Mouse (Mus musculus) stomach, postnatal 0 days (tissue): ENCODE measurements around the gene Cdhr5. TPM values are rescaled to one million over a fixed set of nuclear protein-coding genes. Genes with fewer than 3 reads are reported as not detected.
A peak's percentile ranks its signal among the peaks of the same experiment; 100 is the strongest.

ENCODE experiments used
- ATAC-seq: fragments of 200-750 bp; cut with Nextera tagmentation; 2 replicates; pipeline ENCODE4 v1.8.0; 2017; ENCODE audit not compliant: low FRiP score, low TSS enrichment
- DNase-seq: peaks from one replicate; pipeline ENCODE4 v3.0.0-alpha.2; 2016; ENCODE audit warnings: low spot score
- H3K27ac ChIP-seq: fragments of 300-500 bp; sonication (generic); replicated peaks from 2 replicates; pipeline ENCODE4 v1.5.1; 2014; ENCODE audit warnings: mild to moderate bottlenecking, control low read depth
- H3K27me3 ChIP-seq: fragments of 300-500 bp; sonication (generic); 2 replicates; pipeline ENCODE4 v1.6.1; 2014; ENCODE audit warnings: low read length; ENCODE audit not compliant: control insufficient read depth, insufficient read depth
- H3K36me3 ChIP-seq: fragments of 300-500 bp; sonication (generic); 2 replicates; pipeline ENCODE4 v1.6.1; 2014; ENCODE audit warnings: low read length, mixed read lengths; ENCODE audit not compliant: control insufficient read depth, insufficient read depth
- H3K4me1 ChIP-seq: fragments of 300-500 bp; sonication (generic); replicated peaks from 2 replicates; pipeline ENCODE4 v1.6.1; 2014; ENCODE audit warnings: antibody characterized with exemption; ENCODE audit not compliant: control insufficient read depth, insufficient read depth
- H3K4me2 ChIP-seq: fragments of 300-500 bp; sonication (generic); replicated peaks from 2 replicates; pipeline ENCODE4 v1.6.1; 2014; ENCODE audit warnings: low read depth, mild to moderate bottlenecking, control low read depth, moderate library complexity
- H3K4me3 ChIP-seq: fragments of 300-500 bp; sonication (generic); 2 replicates; pipeline ENCODE4 v1.5.1; 2014; ENCODE audit warnings: low read depth, low read length, control low read depth
- H3K9ac ChIP-seq: fragments of 300-500 bp; sonication (generic); 2 replicates; pipeline ENCODE4 v1.6.1; 2014; ENCODE audit warnings: mild to moderate bottlenecking, low read length, control low read depth, mixed read lengths
- H3K9me3 ChIP-seq: fragments of 300-500 bp; sonication (generic); 2 replicates; pipeline ENCODE4 v1.6.1; 2016; ENCODE audit warnings: low read length; ENCODE audit not compliant: control insufficient read depth
- CTCF ChIP-seq: IDR thresholded peaks from 2 replicates; pipeline ENCODE4 v1.5.1; 2016; ENCODE audit warnings: antibody characterized with exemption, low read depth, mild to moderate bottlenecking, moderate library complexity
- EP300 ChIP-seq: optimal IDR thresholded peaks from 2 replicates; pipeline ENCODE3; 2016; ENCODE audit warnings: antibody characterized with exemption
- WGBS: fragments of 180-500 bp; shearing (Covaris S2); extraction: QIAGEN DNeasy Blood & Tissue Kit; methylation state at CpG from one replicate; pipeline ENCODE4 v1.1.7; 2014; 5-methylcytosine and 5-hydroxymethylcytosine counted together
- polyA plus RNA-seq: library from polyadenylated mRNA; unstranded; fragments of >200 nt; fragmentation: Nextera tagmentation; extraction: Ambion mirVana; gene quantifications from 2 replicates; pipeline ENCODE4 v1.2.1, GENCODE M21; 2015

The Cdhr5 gene
- polyA plus RNA-seq, 1 experiment from 2014 or later: 2.0 TPM

GRCm38 (mm10) chr7:141282756-141283155 lies 6.2 kb upstream of the Cdhr5 start:
- Histone ChIP-seq H3K9ac (no peak overlapping the region), H3K4me2 (no peak overlapping the region), H3K9me3 (no peaks in the 10 kb centered on the region), H3K4me3 (no peak overlapping the region), H3K27me3 (no peaks in the 10 kb centered on the region), H3K36me3 (no peaks in the 10 kb centered on the region), H3K4me1 (0 out of 2 replicates have a peak, but pooled peaks cover 3% of the 10 kb centered on the region), H3K27ac (no peak overlapping the region)
- ATAC-seq: no peak
- TF ChIP-seq CTCF (no peak), EP300 (no peak)
- DNase-seq: no peak
- 86% methylated on average over 4 of the region's 4 CpGs for WGBS

GRCm38 (mm10) chr7:141281442-141281841 lies 4.9 kb upstream of the Cdhr5 start:
- TF ChIP-seq CTCF (no peak), EP300 (no peak)
- H3K9ac ChIP-seq: no peak overlapping the region
- no peak overlapping the region for H3K4me3 ChIP-seq
- no peak overlapping the region for H3K4me2 ChIP-seq
- ATAC-seq (no peak), DNase-seq (no peak)
- 40% methylated on average over 6 of the region's 6 CpGs for WGBS
- no peaks in the 10 kb centered on the region for H3K36me3 ChIP-seq
- H3K27me3 ChIP-seq: no peaks in the 10 kb centered on the region
- H3K9me3 ChIP-seq: no peaks in the 10 kb centered on the region
- no peak overlapping the region for H3K27ac ChIP-seq
- 0 out of 2 replicates have a peak, but pooled peaks cover 3% of the 10 kb centered on the region for H3K4me1 ChIP-seq

- WGBS: 4% methylated on average over 46 of the region's 46 CpGs
- H3K4me2 ChIP-seq: peak within 1 kb of the TSS; percentile 81
- no peaks in the 10 kb centered on the region for H3K36me3 ChIP-seq
- TF ChIP-seq EP300 (no peak), CTCF (peak; percentile 73)
- H3K4me1 ChIP-seq: 0 out of 2 replicates have a peak, but pooled peaks cover 3% of the 10 kb centered on the region
- H3K4me3 ChIP-seq: peak within 1 kb of the TSS; percentile 41
- ATAC-seq (peak; percentile 63; the same call in 1 of the 2 replicates), DNase-seq (peak; percentile 66)
- H3K9me3 ChIP-seq: no peaks in the 10 kb centered on the region
- H3K27me3 ChIP-seq: no peaks in the 10 kb centered on the region
- H3K27ac ChIP-seq: no peak within 1 kb of the TSS
- H3K9ac ChIP-seq: peak within 1 kb of the TSS; percentile 53
Measured at GRCm38 (mm10) chr7:141278766-141279590, 2.4 kb upstream of the Cdhr5 start, which contains the start of gene Sct. TSS of gene Sct (minus strand) at chr7:141279133.

- Histone ChIP-seq H3K27ac (no peak overlapping the region), H3K36me3 (no peaks in the 10 kb centered on the region), H3K4me1 (0 out of 2 replicates have a peak, but pooled peaks cover 3% of the 10 kb centered on the region), H3K4me2 (peak overlapping the region; percentile 81; the same call in 1 of the 2 replicates), H3K9ac (no peak overlapping the region), H3K9me3 (no peaks in the 10 kb centered on the region), H3K4me3 (no peak overlapping the region), H3K27me3 (no peaks in the 10 kb centered on the region)
- ATAC-seq (no peak), DNase-seq (no peak)
- WGBS: 75% methylated on average over 11 of the region's 11 CpGs
- TF ChIP-seq CTCF (no peak), EP300 (no peak)
Measured at GRCm38 (mm10) chr7:141277701-141278678, 1.4 kb upstream of the Cdhr5 start.

- Histone ChIP-seq H3K4me3 (no peak overlapping the region), H3K27me3 (no peaks in the 10 kb centered on the region), H3K4me1 (0 out of 2 replicates have a peak, but pooled peaks cover 3% of the 10 kb centered on the region), H3K9ac (no peak overlapping the region), H3K9me3 (no peaks in the 10 kb centered on the region), H3K36me3 (no peaks in the 10 kb centered on the region), H3K27ac (no peak overlapping the region), H3K4me2 (no peak overlapping the region)
- 70% methylated on average over 9 of the region's 9 CpGs for WGBS
- TF ChIP-seq EP300 (no peak), CTCF (no peak)
- no peak for DNase-seq
- no peak for ATAC-seq
Measured at GRCm38 (mm10) chr7:141275356-141275755, 1.2 kb downstream of the Cdhr5 start.
